Mouse (Mus musculus): ENCODE measurements at regions not wholly inside any gene's neighbourhood (a gene's known extent, or its start where the extent isn't known, plus 50 kb on each side); places are given as distances from the start of the nearest gene placed in this dataset.
"Not testable (repeated sequence)": the region's sequence is repeated elsewhere in the genome, so short reads cannot be mapped to it uniquely, and the experiment has no call there.

- POLR2A ChIA-PET: no interaction called here
Measured at GRCm38 (mm10) chr5:68252671-68253070, 221.0 kb downstream of the Grxcr1 start.

DNA sequence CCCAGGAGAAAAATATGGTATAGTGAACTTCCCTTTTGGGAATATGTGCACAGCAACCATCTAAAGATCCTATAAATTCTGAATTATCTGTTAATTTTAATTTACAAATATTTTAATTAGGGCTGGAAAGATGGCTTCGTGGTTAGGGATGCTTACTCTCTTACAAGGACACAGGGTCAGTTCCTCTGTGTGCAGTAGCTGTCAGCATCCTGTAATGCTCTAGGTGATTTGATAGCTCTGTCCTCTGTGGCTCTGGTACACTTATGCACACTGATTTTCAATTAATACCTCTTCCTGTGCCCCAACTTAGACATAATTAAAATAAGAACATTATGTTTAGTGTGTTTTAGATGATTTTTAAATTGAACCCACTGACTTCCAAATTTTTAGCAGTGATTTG is 221.8 kb downstream of the Grxcr1 start:
- ChIA-PET CTCF (interaction anchor here (0.6 kb wide), 8 partner anchors 10 to 1134 kb away, joined by 3 to 4 read pairs (median 3); no protein-coding TSS in a partner anchor), POLR2A (no interaction called here)

More at GRCm38 (mm10) chr5:68252671-68253070, 221.0 kb downstream of the Grxcr1 start:
- CTCF ChIA-PET: interaction anchor here (0.6 kb wide), 8 partner anchors 9 to 1134 kb away, joined by 3 to 4 read pairs (median 3); no protein-coding TSS in a partner anchor

DNA sequence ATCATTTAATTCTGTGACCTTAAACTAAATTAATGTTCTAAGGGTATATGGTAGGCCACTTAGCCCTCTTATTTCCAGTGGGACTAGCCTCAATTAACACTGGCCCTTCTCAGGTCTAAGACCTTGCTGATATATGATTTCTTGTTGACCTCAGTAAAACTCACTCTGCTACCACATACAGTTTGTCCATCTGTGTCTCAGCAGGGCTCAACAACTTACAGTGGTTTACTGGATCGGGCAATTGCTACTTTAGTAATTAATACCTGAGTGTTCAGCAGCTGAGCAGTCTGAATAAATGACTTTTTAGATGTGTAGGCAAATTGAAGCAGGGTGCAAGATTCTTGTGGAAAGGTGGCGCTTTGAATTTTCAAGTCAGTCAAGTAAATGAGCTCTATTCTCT is 222.5 kb downstream of the Grxcr1 start:
- ChIA-PET POLR2A (no interaction called here), CTCF (no interaction called here)

GRCm38 (mm10) chr5:68264206-68264605 is 232.6 kb downstream of the Grxcr1 start:
- POLR2A ChIA-PET: no interaction called here
- CTCF ChIA-PET: no interaction called here

DNA sequence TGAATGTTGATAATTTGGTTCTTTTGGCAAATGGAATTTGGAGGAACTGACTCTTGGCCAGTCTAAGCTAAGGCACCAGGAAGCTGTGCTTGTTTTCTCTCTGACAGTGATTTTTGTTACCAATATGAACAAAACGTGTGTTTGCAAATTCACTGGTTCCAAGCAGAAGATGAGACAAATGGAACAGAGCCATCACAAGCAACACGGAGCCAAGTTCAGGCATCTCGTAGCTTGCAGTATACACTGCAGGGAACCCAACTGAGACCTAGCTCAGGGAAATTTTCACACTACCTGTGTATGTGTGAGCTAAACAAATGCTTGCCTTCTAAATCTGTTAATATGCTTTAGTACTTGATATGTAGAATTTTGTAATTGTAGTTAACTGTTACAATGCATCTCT is 242.6 kb downstream of the Grxcr1 start:
- CTCF ChIA-PET: interaction anchor here in 1 of 4 experiments (0.6 kb wide), 1 partner anchor 518 kb away, joined by 3 read pairs; no protein-coding TSS in a partner anchor

DNA sequence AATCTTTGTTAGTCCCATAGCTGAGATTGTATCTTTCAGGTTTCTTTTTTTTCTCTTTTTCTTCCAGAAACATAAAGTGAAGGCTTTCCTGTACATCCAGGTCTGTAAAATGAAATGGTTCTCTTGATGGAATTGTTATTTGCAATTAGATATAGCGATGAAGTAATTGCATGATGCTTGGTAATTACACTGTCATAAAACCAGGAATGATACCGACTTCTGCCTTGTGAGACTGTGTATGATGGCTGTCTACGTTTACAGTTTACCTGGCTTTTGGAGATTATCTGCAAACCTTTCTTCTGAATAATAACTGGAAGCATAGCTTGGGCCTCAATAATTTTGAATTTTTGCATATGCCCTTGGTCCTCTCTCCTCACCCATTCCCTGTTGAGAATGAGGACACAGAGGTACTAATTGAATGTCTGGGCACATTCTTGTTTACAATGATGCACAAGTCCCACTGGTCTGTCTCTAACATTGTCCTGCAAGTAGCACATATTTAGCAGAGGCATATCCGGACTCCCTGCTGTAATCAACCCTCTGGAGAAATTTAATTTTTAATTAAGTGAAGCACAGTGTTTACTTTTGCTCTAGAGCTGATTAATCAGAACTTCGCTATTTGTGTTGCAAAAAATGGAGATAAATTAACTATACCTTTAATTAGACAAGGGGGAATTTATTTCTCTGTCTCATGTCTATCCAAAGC is 244.1 kb downstream of the Grxcr1 start:
- CTCF ChIA-PET: no interaction called here
- POLR2A ChIA-PET: no interaction called here

More for the DNA sequence above, 242.6 kb downstream of the Grxcr1 start:
- POLR2A ChIA-PET: no interaction called here

- CTCF ChIA-PET: not testable (repeated sequence)
Measured at GRCm38 (mm10) chr5:68295774-68296173, 264.1 kb downstream of the Grxcr1 start.

GRCm38 (mm10) chr5:68313187-68313586 is 281.6 kb downstream of the Grxcr1 start:
- POLR2A ChIA-PET: no interaction called here
- CTCF ChIA-PET: no interaction called here

More at GRCm38 (mm10) chr5:68295774-68296173, 264.1 kb downstream of the Grxcr1 start:
- POLR2A ChIA-PET: not testable (repeated sequence)

DNA sequence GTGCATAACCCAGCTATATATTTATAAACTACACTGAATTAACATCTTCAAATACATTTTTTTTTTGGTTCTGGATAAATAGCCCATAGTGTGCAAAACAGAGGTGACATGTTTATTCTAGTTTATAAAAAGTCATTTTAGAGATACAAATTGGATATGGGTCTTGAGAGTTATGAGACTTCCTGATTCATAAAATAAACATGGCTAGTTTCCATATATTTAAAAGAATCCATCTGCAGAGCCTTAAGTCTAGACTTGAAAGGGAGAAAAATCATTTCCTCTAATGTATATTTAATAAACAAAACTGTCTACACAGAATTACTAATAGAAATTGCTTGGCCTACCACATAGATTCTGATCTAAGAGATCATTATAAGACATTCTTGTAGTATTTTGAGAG is 287.3 kb downstream of the Grxcr1 start:
- ChIA-PET POLR2A (interaction anchor here in 1 of 4 experiments (1.2 kb wide), 1 partner anchor 26 kb away, joined by 3 read pairs; no protein-coding TSS in a partner anchor), CTCF (no interaction called here)

DNA sequence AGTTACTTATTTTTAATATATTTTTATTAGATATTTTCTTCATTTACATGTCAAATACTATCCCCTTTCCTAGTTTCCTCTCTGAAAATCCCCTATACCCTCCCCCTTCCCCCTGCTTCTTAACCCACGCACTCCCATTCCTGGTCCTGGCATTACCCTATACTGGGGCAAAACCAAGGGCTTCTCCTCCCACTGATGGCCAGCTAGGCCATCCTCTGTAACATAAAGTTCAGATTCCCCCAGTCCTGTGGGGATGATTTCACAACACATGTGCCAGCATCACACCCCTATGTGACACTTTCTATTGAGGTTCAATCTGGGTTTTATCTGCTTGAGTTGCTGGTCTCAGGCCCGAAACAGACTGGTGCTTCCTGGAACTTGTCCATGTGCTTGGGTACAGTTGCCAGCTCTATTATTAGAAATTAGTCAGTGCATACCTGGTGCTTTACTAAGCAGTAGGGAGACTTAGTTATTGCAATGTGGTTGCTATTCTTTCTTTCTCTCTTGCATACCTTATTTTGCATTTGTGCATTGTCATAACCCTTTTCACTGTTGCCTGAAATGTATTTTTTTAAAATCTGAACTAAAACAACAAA is 295.5 kb downstream of the Grxcr1 start:
- ChIA-PET CTCF (no interaction called here), POLR2A (no interaction called here)

GRCm38 (mm10) chr5:68329311-68329710 is 297.7 kb downstream of the Grxcr1 start:
- CTCF ChIA-PET: no interaction called here

GRCm38 (mm10) chr5:68329828-68330227 is 298.2 kb downstream of the Grxcr1 start:
- POLR2A ChIA-PET: no interaction called here
- CTCF ChIA-PET: no interaction called here

More at GRCm38 (mm10) chr5:68329311-68329710, 297.7 kb downstream of the Grxcr1 start:
- POLR2A ChIA-PET: no interaction called here

DNA sequence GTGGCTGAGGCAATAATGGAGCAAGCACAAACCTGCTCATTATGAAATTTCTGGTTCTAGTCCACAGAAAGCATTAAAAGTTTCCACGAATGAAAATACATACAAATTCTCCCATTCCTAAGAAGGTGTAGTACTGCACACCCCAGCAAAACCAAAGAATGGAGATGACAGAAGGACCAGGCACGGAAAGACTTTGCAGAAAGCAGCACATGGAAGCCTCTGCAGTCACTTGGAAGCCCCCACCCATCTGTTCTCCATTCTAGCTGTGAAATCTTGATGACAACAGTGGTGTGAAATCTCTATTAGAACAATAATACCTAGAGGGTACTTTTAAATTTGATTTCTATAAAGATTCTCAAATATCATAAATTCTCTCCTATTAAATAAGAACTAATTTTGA is 319.3 kb downstream of the Grxcr1 start:
- ChIA-PET POLR2A (no interaction called here), CTCF (no interaction called here)

DNA sequence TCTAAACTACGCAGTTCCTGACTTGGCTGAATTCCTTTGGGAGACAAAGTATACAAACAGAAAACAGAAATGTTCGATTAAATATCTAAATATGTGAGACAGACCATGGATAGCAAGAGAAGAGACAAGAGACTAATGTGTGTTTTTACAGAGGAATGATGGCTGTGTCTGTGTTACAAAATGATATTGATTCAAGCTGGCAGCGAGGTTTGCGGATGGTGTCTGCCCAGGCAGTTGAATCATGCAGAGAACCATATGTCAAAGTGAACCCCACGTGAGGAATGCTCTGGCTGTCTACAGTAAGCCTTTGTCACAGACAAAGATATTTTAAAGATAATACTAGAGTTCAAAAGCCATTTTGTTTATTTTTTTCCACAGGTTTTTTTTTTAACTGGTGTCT is 320.2 kb downstream of the Grxcr1 start:
- POLR2A ChIA-PET: no interaction called here
- CTCF ChIA-PET: no interaction called here

- CTCF ChIA-PET: no interaction called here
- POLR2A ChIA-PET: no interaction called here
Measured at GRCm38 (mm10) chr5:68353211-68353610, 321.6 kb downstream of the Grxcr1 start.

DNA sequence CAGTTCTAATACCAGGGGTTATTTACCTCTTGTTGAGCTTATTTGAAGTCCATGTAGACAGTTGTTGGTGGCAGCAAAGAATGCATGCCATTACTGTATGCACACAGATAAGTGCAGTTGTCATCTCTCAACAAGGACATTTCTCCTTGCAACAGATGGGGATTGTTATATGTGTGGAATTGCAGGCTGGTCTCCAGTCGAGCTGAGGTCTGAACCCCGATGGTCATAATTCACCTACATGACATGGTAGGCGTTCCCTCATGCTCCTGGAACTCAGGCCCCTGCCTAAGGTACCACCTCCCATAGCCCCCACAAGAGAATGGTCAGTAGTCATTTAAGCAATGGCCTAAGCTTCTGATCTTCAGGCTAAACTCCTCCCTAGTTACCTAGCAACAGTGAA is 322.2 kb downstream of the Grxcr1 start:
- POLR2A ChIA-PET, CTCF ChIA-PET: not testable (repeated sequence)

GRCm38 (mm10) chr5:68361581-68362211 is 330.1 kb downstream of the Grxcr1 start:
- POLR2A ChIA-PET: no interaction called here

GRCm38 (mm10) chr5:68373082-68373481 is 341.4 kb downstream of the Grxcr1 start:
- POLR2A ChIA-PET: no interaction called here
- CTCF ChIA-PET: no interaction called here

More at GRCm38 (mm10) chr5:68361581-68362211, 330.1 kb downstream of the Grxcr1 start:
- CTCF ChIA-PET: no interaction called here

Measured in embryonic stem cell, embryonic (primary cell).